Mouse (Mus musculus): ENCODE data around the gene Ptprn2. TPM values are rescaled to one million over a fixed set of nuclear protein-coding genes. Genes with fewer than 3 reads are reported as not detected.

Ptprn2 gene
- total RNA-seq, 2 experiments from 2014 or later = 14.8 to 17.6 TPM

GRCm38 (mm10) chr12:117262003-117262402, 776.5 kb downstream of the Ptprn2 start:
- DNase-seq = no peak

- no peak for DNase-seq
Observed at GRCm38 (mm10) chr12:117263081-117263480, 777.6 kb downstream of the Ptprn2 start.

GRCm38 (mm10) chr12:117265211-117265610, 779.7 kb downstream of the Ptprn2 start:
- DNase-seq = no peak

GRCm38 (mm10) chr12:117268543-117269172, 783.1 kb downstream of the Ptprn2 start:
- DNase-seq = no peak

- DNase-seq = no peak
Observed at GRCm38 (mm10) chr12:117269310-117269709, 783.8 kb downstream of the Ptprn2 start.

- DNase-seq = no peak
Observed at GRCm38 (mm10) chr12:117270199-117270598, 784.7 kb downstream of the Ptprn2 start.

GRCm38 (mm10) chr12:117273166-117273565, 787.6 kb downstream of the Ptprn2 start:
- no peak for DNase-seq

GRCm38 (mm10) chr12:117274576-117274975, 789.1 kb downstream of the Ptprn2 start:
- no peak for DNase-seq

- DNase-seq = no peak
Observed at GRCm38 (mm10) chr12:117280790-117281189, 795.3 kb downstream of the Ptprn2 start.

GRCm38 (mm10) chr12:117282659-117283058, 797.1 kb downstream of the Ptprn2 start:
- DNase-seq = no peak

- peak in 1 of 2 experiments; percentile 22 for DNase-seq
Observed at GRCm38 (mm10) chr12:117287456-117287855, 801.9 kb downstream of the Ptprn2 start.

- DNase-seq = peak in 1 of 2 experiments; percentile 10
Observed at GRCm38 (mm10) chr12:117291943-117292342, 806.4 kb downstream of the Ptprn2 start.

GRCm38 (mm10) chr12:117296792-117297191, 811.3 kb downstream of the Ptprn2 start:
- DNase-seq = no peak

- no peak for DNase-seq
Observed at GRCm38 (mm10) chr12:117299084-117299483, 813.6 kb downstream of the Ptprn2 start.

GRCm38 (mm10) chr12:117304751-117305624, 819.5 kb downstream of the Ptprn2 start:
- no peak for DNase-seq

- DNase-seq = no peak
Observed at GRCm38 (mm10) chr12:117305625-117306105, 820.1 kb downstream of the Ptprn2 start.

- no peak for DNase-seq
Observed at GRCm38 (mm10) chr12:117312079-117312478, 826.6 kb downstream of the Ptprn2 start.

GRCm38 (mm10) chr12:117314987-117315386, 829.5 kb downstream of the Ptprn2 start:
- DNase-seq = no peak

GRCm38 (mm10) chr12:117315661-117316060, 830.1 kb downstream of the Ptprn2 start:
- DNase-seq = no peak

- no peak for DNase-seq
Observed at GRCm38 (mm10) chr12:117318229-117318628, 832.7 kb downstream of the Ptprn2 start.

- no peak for DNase-seq
Observed at GRCm38 (mm10) chr12:117323017-117323416, 837.5 kb downstream of the Ptprn2 start.
